Mouse (Mus musculus): ENCODE data around the gene Klhl26.

Klhl26 gene

DNA sequence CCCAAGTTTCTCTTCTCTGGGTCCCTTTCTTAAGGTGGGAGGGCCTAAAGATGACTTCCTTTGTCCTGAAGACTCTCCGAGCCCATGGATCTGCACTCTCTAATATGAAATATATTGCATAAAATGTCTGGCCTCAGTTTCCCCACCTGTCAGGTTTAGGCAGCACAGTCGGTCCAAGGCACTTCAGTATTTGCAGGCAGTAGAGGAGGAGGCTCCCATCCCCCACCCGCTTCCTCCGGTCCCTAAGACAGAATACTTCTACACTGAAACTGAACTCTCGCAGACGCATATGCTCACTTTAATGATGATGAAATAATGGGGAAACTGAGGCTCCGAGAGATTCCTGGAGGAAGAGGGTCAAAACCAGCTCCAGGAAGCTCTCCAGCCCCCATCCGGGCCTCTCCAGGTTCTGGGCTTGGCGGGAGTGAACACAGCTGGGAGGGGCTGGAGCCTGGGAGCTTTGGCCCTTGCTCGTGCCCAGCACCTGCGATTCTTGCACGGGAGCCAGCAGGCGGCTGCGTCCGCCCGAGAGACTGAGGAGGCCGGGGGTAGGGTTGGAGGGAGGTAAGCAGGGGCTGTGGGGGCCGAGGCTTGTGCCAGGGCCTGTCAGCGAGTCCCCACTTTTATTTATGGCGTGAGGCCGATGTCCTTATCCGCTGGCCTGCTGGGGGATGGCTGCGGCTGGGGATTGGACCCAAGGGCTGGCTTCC is 25.2 kb upstream of the Klhl26 start:
- no peak for DNase-seq

DNA sequence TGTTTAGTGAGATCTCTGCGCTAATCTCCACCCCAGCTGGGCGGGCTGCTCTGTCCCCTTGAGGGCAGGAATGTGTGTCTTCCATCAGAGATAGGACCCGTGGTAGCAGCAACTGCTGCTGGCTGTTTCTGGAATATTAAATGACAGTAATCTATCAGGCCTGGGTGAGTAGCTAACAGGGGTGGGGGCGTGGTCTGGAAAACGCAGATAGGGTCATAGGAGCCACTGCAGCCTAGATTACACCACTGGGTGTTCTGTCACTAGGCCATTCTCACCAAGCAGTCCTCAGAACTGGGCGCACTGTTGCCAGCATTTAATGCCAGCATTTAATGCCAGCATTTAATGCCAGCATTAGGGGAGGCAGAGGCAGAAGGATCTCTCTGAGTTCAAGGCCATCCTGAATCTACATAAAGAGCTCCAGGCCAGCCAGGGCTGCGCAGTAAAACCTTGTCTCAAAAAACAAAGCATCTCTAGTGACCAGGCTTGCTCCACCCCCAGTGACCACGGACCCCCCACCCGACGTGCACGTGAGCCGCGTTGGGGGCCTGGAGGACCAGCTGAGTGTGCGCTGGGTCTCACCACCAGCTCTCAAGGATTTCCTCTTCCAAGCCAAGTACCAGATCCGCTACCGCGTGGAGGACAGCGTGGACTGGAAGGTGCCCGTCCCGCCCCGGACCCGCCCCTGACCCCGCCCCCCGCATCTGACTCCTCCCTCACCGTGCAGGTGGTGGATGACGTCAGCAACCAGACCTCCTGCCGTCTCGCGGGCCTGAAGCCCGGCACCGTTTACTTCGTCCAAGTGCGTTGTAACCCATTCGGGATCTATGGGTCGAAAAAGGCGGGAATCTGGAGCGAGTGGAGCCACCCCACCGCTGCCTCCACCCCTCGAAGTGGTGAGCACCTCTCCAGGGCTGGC is 23.9 kb upstream of the Klhl26 start:
- DNase-seq: no peak

GRCm38 (mm10) chr8:70495771-70496062 is 18.9 kb upstream of the Klhl26 start:
- DNase-seq: no peak

- DNase-seq: no peak
These were observed 18.4 kb upstream of the Klhl26 start for GRCm38 (mm10) chr8:70495001-70495770.

DNA sequence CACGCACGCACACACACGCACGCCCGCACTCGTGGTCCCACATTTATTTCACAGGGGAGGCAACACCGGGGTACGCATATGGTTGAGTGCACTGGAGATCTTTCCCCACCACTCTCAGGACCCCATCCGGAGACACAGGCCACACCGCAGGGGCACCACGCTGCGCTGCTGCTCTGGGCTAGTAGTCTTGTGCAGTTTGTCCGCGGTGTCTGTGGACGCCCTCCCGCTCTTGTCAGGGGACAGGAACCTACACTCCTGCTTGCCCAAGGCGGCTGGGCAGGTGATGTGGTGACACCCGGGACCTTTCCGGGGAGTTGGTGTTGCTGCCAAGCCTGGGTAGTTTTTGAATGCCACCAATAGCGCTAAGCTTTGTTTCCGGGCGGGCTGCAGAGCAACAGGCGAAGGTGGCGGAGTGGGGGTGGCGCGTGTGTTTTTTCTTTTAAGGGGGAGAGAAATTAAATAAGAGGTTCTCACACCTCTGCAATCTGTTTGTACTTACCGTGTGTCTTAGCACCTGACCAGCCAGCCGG is 17.7 kb upstream of the Klhl26 start:
- no peak for DNase-seq

DNA sequence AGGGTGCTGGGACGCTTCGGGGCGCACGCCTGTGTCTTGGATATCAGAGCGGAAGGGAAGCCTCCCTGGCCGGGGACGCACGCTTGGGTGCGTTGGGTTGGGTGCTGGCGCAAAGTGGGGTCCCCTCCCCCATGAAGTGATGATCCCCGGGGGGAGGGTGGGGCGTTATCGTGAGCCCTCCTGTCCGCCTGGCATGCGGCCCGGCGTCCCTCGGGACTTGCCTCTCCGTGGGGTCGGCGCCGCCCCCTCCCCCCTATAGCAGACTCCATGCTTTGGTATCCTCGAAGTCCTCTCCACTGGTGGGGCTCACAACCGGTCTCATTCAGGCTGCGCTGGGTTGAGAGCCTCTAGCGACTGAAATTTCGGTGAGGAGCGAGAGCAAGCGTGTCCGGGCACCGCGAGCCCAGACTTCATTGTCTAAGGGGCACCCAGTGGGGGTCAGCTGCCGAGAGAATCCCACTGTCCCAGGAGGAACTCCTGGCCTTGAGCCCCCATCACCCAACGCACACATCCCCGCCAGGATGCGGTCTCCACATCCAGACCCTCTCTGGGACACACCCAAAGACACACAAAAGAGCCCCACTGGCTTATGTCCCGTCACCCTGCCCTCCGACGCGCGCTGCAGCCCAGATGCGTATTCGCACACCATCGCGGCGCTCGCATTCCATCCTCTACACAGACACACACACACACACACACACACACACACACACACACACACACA is 17.1 kb upstream of the Klhl26 start:
- no peak for DNase-seq

DNA sequence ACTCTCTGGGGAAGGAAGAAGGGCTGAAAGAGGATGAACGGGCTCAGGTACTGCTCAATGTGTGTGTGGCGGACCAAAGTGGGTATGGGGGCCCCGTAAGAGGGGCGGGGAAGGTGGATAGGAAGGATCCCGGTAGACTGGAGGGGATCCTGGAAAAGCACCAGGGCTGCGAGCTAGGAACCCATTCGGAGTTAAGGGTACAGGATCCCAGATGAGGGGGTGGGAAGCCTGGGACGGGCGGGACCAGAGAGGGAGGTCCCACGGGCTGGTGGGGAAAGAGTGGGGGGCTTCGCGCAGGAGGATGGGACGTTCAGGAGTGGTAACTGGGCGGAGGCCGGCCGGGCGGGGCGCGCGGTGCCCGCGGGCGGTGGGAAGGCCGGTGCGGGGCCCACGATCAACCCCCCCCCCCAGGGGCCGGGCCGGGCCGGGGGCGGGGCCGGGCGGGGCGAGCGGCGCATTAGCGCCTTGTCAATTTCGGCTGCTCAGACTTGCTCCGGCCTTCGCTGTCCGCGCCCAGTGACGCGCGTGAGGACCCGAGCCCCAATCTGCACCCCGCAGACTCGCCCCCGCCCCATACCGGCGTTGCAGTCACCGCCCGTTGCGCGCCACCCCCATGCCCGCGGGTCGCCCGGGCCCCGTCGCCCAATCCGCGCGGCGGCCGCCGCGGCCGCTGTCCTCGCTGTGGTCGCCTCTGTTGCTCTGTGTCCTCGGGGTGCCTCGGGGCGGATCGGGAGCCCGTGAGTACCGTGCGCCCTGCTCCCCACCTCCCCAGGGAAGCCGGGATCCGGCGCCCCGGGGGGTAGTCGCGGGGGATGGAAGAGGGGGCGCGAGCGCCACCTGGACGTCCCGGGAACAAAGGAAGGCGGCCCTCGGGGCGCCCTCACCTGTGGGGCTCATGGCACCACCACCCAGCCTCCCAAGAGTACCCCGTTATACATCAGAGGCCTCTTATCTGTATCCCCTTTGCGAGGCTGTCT is 16.2 kb upstream of the Klhl26 start, which contains the start of gene Crlf1:
TSS of gene Crlf1 (plus strand) at position 495 of the 977 bp plus-strand sequence.
- no peak for DNase-seq

GRCm38 (mm10) chr8:70490880-70491495 is 14.2 kb upstream of the Klhl26 start:
- no peak for DNase-seq

DNA sequence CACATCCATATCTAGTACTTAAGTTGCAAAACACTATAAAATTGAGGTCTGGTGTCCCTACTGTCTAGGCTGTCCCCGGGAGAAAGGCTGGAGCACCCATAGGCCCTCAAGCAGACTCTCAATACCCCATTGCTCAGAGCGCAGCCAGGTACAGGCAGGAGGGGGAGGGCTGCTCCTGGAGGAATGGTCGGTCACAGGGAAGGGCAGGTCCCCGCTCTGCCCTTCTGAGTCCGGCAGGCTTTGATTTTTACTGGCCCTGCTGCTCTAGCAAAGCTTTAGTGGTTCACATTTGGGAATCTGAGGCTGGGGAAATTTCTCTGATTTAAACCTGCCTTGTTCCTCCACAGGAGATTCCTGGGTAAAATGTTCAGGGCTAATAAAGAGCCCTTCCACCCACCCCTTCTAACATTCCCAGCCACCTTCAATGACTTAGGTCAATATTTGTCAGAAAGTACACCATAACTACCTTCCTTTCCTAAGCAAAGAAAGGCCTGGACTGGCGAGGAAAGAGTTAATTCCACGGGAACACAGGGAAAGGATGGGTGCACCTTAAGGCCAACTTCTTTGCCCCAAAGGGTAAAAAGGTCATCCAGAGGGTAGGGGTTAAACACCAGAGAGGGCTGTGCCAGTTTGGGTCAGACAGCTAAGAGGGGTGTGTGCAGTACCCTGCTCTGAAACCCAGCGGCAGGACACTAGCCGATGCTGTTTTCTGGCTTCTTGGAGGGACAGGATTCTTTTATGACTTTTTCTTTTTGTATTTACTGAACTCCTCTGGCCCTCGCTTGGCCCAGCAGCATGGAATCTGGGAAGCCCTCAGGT is 13.5 kb upstream of the Klhl26 start:
- no peak for DNase-seq

DNA sequence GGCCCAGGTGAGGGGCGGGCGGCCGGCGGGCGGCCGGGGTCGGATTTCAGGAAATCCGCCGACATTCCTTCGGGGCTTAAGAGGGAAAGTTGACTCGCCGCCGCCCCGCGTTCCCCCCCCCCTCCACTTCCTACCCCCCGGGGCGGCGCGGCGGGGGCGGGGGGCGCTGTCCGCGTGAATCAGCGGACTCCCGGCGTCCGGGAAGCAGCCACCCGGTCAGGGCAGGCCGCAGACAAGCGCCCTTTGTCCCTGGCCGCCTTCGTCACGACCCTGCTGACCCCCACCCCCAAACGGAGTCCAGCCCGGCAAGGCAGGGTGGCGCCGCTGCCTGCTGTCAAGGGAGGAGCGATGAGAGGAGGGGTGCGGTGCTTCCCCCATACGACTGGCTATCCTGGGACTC is 12.8 kb upstream of the Klhl26 start:
- no peak for DNase-seq

GRCm38 (mm10) chr8:70488931-70489470 is 12.2 kb upstream of the Klhl26 start:
- no peak for DNase-seq

- DNase-seq: no peak
These were observed 11.4 kb upstream of the Klhl26 start for GRCm38 (mm10) chr8:70487993-70488796.

DNA sequence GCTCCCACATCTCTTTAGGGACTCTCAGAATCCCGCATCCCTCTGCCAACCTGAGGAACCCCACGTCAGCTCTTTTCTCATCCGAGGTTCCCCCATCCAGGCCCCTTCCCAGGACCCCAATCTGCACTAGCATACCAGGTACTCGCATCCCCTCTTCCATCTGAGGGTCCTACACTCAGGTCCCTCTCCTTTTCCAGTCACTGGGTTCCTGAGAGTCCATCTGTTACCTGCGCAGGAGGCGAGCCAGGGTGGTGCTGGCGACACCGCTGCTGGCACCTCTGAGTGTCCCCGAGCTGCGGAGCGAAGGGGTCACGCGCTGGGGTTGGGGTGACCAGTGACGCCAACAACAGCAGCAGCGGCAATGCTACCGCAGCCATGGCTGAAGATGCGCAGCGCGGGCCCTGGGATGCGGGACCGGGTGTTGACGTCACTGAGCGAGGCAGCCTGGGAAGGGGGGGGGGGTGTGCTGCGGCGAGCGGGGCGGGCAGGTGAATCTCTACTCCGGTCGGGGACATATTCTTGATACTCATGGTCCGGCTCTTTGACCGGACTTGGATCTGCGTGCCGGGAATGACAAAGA is 10.3 kb upstream of the Klhl26 start, which contains the start of gene Tmem59l:
TSS of gene Tmem59l (minus strand) at position 418 of the 580 bp plus-strand sequence.
- DNase-seq: no peak

DNA sequence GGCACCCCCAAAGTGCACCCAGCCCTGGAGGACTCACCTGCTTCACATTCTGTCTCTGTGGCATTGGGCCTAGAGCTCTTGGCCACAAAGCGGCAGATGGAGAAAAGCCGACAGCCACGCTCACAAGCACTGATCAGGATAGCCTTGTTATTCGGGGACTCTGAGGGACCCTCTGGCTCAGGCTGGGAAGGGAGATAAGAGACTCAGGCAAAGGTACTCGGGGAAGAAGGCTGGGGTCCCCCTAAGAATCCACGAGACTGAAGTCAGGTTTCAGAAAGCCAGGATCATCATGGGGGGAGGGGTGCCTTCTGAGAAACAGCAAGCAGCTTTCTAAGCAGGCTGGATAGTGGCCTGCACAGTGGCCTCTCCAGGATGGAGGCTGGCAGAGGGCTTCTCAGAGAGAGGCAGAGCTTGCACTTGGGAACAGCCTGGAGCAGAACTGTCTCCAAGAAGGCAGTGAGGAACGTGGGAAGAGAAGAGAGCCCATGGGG is 9.5 kb upstream of the Klhl26 start:
- DNase-seq: no peak

DNA sequence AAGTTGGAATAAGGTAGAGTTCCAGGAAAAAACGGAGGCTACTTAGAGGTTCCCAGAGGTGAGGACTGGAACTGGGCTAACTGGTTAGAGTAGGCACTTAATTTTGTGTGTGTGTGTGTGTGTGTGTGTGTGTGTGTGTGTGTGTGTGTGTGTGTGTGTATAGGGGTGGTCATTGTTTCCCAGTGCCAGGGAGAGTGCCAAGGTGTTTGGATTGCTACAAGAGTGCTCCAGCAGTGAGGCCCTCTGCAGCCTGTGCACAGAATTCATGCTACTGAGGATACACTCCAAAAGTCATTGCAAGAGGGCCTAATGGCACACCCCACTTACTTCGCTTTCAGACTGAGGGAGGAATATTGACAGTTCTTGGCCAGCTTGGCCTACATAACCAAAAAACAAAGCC is 6.2 kb upstream of the Klhl26 start:
- DNase-seq: no peak

DNA sequence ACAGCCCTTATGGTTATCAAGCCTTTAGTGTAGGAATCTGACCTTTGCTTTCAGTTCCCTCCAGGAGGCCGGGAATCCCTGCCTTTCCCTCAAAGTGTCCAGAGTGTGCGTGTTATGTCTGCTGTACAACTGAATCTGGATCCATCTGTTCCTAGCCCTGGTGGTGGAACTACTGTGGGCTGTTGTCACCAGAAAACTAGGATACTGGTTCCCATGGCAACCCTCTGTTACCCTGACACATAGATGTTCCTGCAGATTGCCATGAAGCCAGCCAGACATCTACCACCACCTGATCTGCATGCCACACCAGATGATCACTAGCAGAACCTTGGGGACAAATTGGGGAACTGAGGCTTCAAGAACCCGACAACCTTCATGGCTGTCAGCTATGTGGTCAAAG is 5.1 kb upstream of the Klhl26 start:
- no peak for DNase-seq

GRCm38 (mm10) chr8:70477269-70477982 is 658 bp upstream of the Klhl26 start:
- DNase-seq: no peak

Data from thymus, adult 18-20 months (tissue).